Mouse (Mus musculus) olfactory bulb, adult 2 months (tissue): ENCODE measurements at regions not wholly inside any gene's neighbourhood (a gene's known extent, or its start where the extent isn't known, plus 50 kb on each side); places are given as distances from the start of the nearest gene placed in this dataset.

ENCODE experiments used
- CTCF ChIP-seq: fragments of 200-500 bp; IDR thresholded peaks from 2 replicates; pipeline ENCODE4 v1.5.1; 2012; ENCODE audit warnings: low read depth, mild to moderate bottlenecking, low read length, moderate library complexity; ENCODE audit not compliant: insufficient read depth
- POLR2A ChIP-seq: fragments of 200-500 bp; IDR thresholded peaks from 2 replicates; pipeline ENCODE4 v1.6.1; 2012; ENCODE audit warnings: mild to moderate bottlenecking, low read depth, low read length, moderate library complexity; ENCODE audit not compliant: insufficient read depth

DNA sequence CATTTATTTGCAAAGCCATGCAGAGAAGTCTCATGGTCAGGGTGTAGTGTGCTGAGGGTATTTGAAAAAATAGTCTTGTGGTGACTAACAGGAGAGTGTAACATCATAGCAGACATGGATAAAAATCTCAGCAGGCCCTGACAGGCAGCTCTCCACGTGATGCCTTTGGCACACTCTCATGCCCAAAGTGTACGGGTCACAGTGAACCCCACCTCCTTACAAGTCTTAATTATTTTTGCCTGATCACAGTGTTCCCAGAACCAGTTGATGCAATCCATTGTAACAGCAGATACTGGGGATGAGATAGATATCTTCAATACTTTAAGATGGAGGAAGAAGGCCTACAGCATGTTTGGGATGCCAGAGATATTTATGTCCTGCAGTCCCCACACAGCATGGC, 314.5 kb downstream of the Irx1 start:
- no peak for TF ChIP-seq POLR2A
- TF ChIP-seq CTCF, result no peak
